Mouse (Mus musculus): ENCODE measurements at regions not wholly inside any gene's neighbourhood (a gene's known extent, or its start where the extent isn't known, plus 50 kb on each side); places are given as distances from the start of the nearest gene placed in this dataset.

- TF ChIP-seq CTCF (IDR thresholded peaks at IDR 0.05; ENCODE audit: borderline replicate concordance, insufficient read depth, low read depth, low read length) (no peak), POLR2A (IDR thresholded peaks at IDR 0.05; ENCODE audit: borderline replicate concordance, insufficient read depth, low read length) (no peak)
These were observed 204.9 kb downstream of the Plxna1 start for GRCm38 (mm10) chr6:89157501-89157900.

Measured in cerebellum, adult 2 months (tissue).